Mouse (Mus musculus) right cerebral cortex, postnatal 4 days (tissue): ENCODE results near the gene Prkar2b.
"Not testable (repeated sequence)": the region's sequence is repeated elsewhere in the genome, so short reads cannot be mapped to it uniquely, and the experiment has no call there.

Experiments
- DNase-seq: peaks from one replicate; pipeline ENCODE4 v3.0.0-alpha.2; 2022

Gene Prkar2b

DNA sequence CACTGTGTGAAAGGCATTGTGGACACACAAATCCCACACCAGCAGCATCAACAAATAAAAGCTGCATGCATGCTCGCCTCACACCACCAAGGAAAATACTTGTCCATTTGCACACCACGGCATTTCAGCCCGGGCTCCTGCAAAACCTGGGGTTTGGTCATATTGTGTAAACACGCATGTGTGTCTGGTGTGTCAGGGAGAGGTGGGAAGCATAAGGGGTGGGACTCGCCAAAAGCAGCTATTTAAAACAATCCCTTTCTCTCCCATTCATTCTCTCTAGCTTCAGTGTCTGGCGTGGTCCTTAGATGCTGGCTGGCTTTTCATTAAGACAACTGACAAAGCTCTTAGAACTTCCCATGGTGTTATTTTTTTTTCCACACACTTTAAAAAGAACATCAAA lies 1.4 kb downstream of the Prkar2b start:
- DNase-seq, result peak; percentile 27

GRCm38 (mm10) chr12:32059135-32059534 lies 2.0 kb downstream of the Prkar2b start:
- no peak for DNase-seq

DNA sequence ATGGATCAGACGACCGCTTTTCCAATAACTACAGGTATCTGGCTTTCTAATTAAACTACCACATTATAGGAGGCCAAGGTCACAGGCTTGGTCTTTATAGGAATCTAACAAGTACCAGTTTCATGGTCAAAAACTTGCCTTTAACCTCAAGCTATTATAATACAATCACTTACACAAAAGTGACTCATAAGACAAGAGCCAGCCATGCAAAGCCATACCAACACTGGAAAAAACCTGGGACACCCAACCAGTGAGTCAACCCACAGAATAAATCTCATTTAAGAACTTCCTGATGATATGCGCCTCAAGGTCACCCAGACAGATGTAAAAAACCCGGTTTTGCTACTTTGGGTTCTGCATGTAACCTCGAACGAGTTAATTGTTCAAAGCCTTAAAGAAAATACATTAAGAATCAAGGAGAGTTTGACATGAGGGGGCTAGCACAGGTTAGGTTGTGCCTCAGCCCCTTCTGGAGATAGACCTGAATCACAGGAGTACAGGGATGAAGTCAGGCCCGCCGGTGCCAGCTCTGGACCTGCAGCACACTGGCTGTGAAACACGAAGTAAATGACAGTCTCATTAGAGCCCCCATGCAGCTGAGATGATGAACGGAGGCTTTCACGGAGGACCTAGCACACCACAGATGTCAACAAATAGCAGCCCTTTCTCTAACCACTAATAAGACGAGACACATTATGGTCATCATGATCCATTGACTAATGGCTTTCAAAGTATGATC lies 3.5 kb downstream of the Prkar2b start:
- DNase-seq, result no peak

DNA sequence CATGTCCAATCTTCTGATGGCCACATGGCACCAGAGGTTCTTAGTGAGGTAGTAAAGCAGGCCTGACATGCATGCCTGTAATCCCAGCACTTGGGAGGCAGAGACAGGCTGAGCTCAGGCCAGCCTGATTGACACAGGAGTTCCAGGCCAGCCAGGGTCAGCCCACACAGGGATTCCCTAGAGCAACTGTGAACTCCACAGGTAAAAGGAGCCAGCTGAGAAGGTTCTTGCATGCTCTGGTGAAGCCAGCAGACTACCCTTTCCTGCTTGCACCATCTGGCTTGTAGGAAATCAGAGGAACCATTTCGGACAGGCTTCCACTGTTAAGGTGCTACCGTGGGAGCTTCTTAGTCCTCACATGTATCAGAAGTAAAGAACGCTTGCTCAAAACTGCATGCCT lies 5.3 kb downstream of the Prkar2b start:
- DNase-seq, result no peak

- no peak for DNase-seq
Observed at GRCm38 (mm10) chr12:32054476-32055166, 6.5 kb downstream of the Prkar2b start.

GRCm38 (mm10) chr12:32053637-32054366 lies 7.3 kb downstream of the Prkar2b start:
- no peak for DNase-seq

- no peak for DNase-seq
Observed at GRCm38 (mm10) chr12:32052882-32053281, 8.2 kb downstream of the Prkar2b start.

- DNase-seq, result no peak
Observed at GRCm38 (mm10) chr12:32050165-32050564, 10.9 kb downstream of the Prkar2b start.

DNA sequence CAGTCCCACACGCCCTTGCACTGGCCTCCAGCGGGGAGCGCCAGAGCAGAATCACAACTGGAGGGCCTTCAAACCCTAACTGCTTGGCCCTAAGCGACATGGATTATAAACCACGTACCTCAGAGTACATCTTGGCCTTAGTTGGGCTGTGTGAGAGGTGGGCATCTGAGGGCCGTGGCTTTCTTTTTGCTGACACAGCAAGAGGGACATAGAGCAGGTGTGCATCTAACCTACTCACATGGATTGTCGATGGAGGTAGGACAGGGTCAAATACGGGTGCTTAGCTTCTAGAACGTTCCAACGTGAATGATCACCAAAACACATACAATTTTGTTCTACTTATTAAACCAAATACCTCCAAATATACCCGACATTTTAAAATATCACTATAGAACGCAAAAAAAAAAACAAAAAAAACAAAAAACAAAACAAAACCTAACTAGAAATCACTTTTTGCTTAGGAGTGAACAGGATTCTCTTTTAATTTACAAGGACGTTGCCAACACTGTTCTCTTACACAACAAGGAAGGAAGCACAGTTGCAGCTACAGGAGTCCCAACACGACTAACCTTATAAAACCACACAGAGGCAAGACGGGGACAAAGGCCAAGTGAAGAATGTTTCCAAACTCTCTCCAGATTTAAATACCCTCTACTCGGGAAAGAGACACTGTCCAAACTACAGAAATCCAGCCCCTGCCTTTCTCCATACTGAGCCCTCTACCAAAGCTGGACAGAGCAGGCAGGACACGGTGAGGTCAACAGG lies 15.3 kb downstream of the Prkar2b start:
- DNase-seq, result no peak

DNA sequence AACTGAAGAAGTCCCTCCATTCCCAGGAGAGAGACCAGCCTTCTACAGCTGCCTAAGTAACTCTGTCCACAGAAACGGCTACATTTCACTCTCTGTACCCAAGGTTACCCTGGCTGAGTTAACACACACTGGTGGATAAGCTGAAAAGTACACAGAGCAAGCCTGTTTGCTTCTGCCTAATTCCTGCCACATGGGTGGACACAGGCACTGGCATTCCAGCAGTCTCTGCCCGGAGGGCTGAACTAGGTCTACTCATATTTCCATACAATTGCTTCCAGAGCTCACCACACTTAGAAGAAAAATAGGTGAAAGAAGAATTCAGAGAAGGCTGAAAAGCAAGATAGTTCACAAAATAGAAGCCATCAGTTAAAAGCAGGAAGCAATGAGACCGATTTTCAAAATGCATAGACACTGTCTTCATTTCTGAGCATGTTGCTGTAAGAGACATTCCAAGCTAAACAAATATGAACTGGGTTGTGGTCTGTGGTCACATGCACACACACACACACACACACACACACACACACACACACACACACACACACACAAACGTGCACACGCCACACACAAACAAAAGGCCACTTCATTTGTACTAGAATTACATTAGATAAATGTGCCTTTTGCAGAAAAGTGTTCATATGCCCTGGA lies 16.5 kb downstream of the Prkar2b start:
- no peak for DNase-seq

- DNase-seq, result no peak
Observed at GRCm38 (mm10) chr12:32033536-32033935, 27.6 kb downstream of the Prkar2b start.

DNA sequence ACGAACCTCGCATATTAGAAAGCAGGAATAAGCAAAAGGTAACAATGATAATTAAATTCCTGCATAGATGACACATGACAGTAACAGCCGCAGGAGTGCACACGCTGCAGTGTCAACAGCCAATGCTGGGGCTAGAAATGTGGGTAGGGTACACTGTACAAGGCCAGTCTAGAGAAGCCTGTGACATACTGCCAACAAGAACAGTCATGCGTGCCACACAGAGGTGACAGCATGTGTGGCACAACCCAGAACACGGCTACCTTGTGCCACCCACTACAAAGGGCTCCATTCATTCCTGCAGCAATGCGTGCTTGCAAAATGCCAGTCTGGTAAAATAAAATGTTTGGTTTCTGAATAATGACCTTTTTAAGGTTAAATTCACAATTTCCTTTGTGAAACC lies 28.2 kb downstream of the Prkar2b start:
- DNase-seq, result no peak

DNA sequence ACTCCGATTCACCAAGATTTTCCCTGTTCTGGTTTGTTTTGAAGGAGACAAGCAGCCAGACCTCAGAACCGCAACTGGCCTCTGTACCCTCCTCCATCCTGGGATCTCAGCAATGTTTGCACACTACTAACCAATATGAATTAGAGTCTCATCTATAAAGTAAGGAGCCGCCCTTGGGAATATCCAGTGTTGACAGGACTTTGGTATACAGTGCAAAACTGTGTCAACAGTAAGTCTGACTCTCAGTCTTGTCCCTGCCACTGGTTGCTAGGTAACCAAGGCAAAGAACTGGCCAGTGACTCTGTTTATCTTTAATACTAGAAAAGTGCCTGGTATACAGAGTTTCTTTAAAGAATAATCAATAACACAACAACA lies 42.7 kb downstream of the Prkar2b start:
- DNase-seq, result no peak

- no peak for DNase-seq
Observed at GRCm38 (mm10) chr12:32017636-32018375, 43.3 kb downstream of the Prkar2b start.

DNA sequence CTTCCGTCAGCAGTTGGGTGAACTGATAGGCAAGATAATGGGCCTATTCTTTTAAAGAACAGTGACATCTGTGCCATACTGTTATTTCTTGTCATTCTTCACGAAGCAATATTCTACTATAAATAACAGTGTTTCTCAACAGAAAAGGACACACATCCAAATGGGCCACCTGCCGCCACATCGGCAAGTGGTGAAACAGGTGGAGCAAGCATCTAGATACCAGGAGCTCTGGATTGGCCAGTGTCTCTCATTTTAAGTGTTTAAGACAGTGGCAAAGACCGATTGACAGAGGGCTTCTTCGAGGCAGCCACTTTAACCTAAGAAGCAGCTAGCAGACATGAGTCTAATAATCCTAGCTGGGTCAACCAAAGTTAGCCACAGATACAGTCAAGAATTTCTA lies 44.6 kb downstream of the Prkar2b start:
- no peak for DNase-seq

DNA sequence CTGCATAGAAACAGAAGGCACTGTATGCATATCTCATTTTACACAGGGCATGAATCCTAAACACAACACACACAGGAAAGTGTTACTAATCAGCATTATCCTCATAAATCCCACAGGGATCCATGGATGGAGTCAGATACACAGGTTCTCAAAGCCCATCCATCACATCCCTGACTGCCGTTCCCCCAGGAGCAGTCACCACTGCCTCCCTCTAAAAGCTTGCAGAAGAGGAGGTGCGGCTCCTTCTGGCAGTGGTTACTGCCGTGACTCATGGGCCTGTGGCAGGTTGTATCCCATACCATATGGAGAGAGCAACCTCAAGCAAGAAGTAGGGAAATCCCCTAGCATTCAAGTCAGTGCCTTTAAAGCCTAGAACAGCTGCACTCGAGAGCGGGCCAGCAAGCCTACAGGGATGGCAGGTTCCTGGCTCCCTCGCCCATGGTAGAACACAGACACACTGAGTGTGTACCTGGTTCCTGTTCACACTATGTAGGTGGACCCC lies 45.8 kb downstream of the Prkar2b start:
- no peak for DNase-seq

DNA sequence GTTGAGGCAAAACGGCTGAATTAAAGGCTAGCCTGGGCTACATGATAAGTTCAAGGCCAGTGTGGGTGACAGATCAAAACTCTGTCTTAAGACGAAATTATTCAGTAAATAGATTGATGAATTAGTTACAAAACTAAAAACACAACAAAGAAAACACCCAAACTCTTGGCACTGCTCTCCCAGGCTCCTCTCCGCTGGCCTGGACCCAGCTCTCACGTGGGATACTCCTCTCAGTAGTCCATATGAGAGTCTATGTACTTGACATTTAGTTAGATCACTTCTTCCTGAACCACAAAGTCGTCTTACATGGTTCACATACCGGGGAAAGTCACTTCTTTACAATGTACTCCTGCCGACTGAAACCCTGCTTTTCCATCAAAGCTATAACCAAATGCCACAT lies 46.3 kb downstream of the Prkar2b start:
- no peak for DNase-seq

DNA sequence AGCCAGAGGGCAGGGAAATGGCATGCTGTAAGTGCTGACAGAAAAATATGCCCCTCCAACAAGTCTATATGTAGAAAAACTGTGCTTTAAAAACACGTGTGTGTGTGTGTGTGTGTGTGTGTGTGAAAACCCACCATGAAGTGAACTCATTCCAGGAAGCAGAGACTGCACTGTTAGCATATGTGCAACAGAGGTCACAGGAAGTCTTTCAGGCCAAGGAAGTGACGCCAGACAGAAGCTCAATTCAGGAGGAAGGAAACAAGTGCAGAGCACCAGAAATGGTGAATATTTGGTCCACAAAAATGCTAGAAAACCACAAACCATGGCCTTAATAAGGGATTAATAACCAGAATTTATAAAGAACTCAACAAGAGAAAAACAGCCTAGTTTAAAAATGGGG lies 48.9 kb downstream of the Prkar2b start:
- DNase-seq, result no peak

DNA sequence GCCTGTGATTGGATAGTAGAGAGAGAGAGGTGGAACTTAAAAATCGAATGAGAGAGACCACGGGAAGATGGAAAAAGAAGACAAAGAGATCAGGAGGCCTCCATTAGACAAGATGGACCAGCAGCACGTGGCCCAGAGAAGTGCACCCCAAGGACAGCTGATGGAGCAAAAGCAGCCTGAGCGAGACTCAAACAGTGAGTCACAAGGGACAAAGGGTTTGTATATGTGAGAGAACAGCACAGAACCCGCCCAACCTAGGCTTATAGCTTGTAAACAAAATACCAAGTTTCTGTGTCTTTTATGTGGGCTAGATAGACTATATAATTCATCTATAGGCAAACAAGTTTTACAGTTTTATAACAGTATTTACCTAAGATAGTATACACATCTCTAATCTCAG lies 50.0 kb downstream of the Prkar2b start:
- DNase-seq, result no peak

DNA sequence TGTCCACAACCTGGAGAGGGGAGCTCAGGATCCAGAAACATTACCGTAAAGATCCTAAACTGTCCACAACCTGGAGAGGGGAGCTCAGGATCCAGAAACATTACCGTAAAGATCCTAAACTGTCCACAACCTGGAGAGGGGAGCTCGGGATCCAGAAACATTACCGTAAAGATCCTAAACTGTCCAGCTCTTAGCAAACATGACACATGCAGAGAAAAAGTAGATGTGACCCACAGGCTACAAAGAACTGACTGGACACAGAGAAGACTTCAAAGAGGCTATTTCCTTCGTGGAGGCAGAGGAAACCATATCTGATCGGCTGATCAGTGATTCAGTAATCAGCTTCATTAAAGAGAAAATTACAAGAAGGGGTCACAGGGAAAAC lies 51.1 kb downstream of the Prkar2b start:
- not testable (repeated sequence) for DNase-seq

- DNase-seq, result no peak
Observed at GRCm38 (mm10) chr12:32009267-32009984, 51.7 kb downstream of the Prkar2b start.
